9 mouse cellular contexts compared by ENCODE assay signal in genomic region chr8:70892022-70892895, GRCm38 (mm10). TPM values are rescaled to one million over a fixed set of nuclear protein-coding genes. Genes with fewer than 3 reads are reported as not detected.
DNase-seq lines count a peak whose midpoint lies in the region; ATAC-seq lines count a peak whose summit lies in the region.
"Had no signal": no experiment of that assay in that cellular context is flagged by ENCODE, and none has a peak within 500 bp of the region (broad histone marks: within the 10 kb centered on the region; RNA-seq: fewer than 3 reads in every experiment).

Gene Slc5a5, minus strand, starts transcription at chr8:70892757.

- H3K27ac ChIP-seq in embryonic facial prominence, embryonic 13.5 days, result no peak within 1 kb of the TSS
- no peak within 1 kb of the TSS for H3K27ac ChIP-seq in intestine, embryonic 14.5 days (ENCODE audit: low read depth)
- no peak within 1 kb of the TSS for H3K27ac ChIP-seq in neural tube, embryonic 11.5 days (ENCODE audit: low read depth, low read length)

- H3K9me3 ChIP-seq in embryonic facial prominence, embryonic 13.5 days, result no peaks in the 10 kb centered on the region
- no peaks in the 10 kb centered on the region for H3K9me3 ChIP-seq in intestine, embryonic 14.5 days (ENCODE audit: control insufficient read depth, low read length)
- H3K9me3 ChIP-seq in neural tube, embryonic 11.5 days (ENCODE audit: control insufficient read depth, low read length), result no peaks in the 10 kb centered on the region

- peaks cover 28% of the 10 kb centered on the region for H3K36me3 ChIP-seq in embryonic facial prominence, embryonic 13.5 days
- H3K36me3 ChIP-seq in intestine, embryonic 14.5 days (ENCODE audit: control insufficient read depth, insufficient read depth, low read length), result peaks cover 29% of the 10 kb centered on the region
- H3K36me3 ChIP-seq in neural tube, embryonic 11.5 days (ENCODE audit: control insufficient read depth, insufficient read depth, low read length), result peaks cover 14% of the 10 kb centered on the region

- peak within 1 kb of the TSS; percentile 44; the same call in 1 of the 2 replicates for H3K9ac ChIP-seq in embryonic facial prominence, embryonic 13.5 days
- no peak within 1 kb of the TSS for H3K9ac ChIP-seq in intestine, embryonic 14.5 days (ENCODE audit: low read length)
- H3K9ac ChIP-seq in neural tube, embryonic 11.5 days (ENCODE audit: low read length), result no peak within 1 kb of the TSS

- H3K4me2 ChIP-seq in embryonic facial prominence, embryonic 13.5 days, result peak within 1 kb of the TSS; percentile 54
- H3K4me2 ChIP-seq in intestine, embryonic 14.5 days (ENCODE audit: low read length), result peak within 1 kb of the TSS; percentile 40
- peak within 1 kb of the TSS; percentile 33 for H3K4me2 ChIP-seq in neural tube, embryonic 11.5 days (ENCODE audit: low read depth)

- DNase-seq in layer of hippocampus, adult 8-10 months (ENCODE audit: low spot score in 2 of 2), result no peak
- DNase-seq in layer of hippocampus, adult 9-10 months (ENCODE audit: low spot score), result no peak
- peak; percentile 72 for DNase-seq in intestine, embryonic 14.5 days (ENCODE audit: low spot score)
- DNase-seq in neural tube, embryonic 11.5 days (ENCODE audit: low spot score), result peak; percentile 43
- DNase-seq in adrenal gland, postnatal 36 days, result no peak
- DNase-seq in lung, postnatal 10 days, result no peak
- no peak for DNase-seq in thymus, postnatal 10 days (ENCODE audit: low spot score in 2 of 2)

- 2% methylated on average over 80 of the region's 80 CpGs for WGBS in embryonic facial prominence, embryonic 13.5 days
- 4% methylated on average over 80 of the region's 80 CpGs for WGBS in intestine, embryonic 14.5 days
- WGBS in neural tube, embryonic 11.5 days, result 2% methylated on average over 75 of the region's 80 CpGs

- no peak for ATAC-seq in embryonic facial prominence, embryonic 13.5 days (ENCODE audit: insufficient number of reproducible peaks, insufficient read depth, low FRiP score, low TSS enrichment, low read depth)
- no peak for ATAC-seq in intestine, embryonic 14.5 days (replicated peaks; ENCODE audit: low FRiP score, low TSS enrichment, low read depth)
- ATAC-seq in neural tube, embryonic 11.5 days (ENCODE audit: insufficient read depth, low FRiP score, low TSS enrichment), result no peak
- ATAC-seq: activated CD4-positive, CD25-positive, alpha-beta regulatory T cell, adult 4 months had no signal

- H3K4me1 ChIP-seq in embryonic facial prominence, embryonic 13.5 days, result peaks cover 33% of the 10 kb centered on the region
- H3K4me1 ChIP-seq in intestine, embryonic 14.5 days (replicated peaks; ENCODE audit: control insufficient read depth, insufficient read depth, low read length), result no peaks in the 10 kb centered on the region
- H3K4me1 ChIP-seq in neural tube, embryonic 11.5 days (ENCODE audit: control insufficient read depth, insufficient read depth, low read length), result peaks cover 10% of the 10 kb centered on the region

- H3K4me3 ChIP-seq in embryonic facial prominence, embryonic 13.5 days, result peak within 1 kb of the TSS; percentile 33
- H3K4me3 ChIP-seq in intestine, embryonic 14.5 days (ENCODE audit: low read depth, low read length), result peak within 1 kb of the TSS; percentile 13
- H3K4me3 ChIP-seq in neural tube, embryonic 11.5 days (ENCODE audit: low read depth, low read length), result peak within 1 kb of the TSS; percentile 14

- peaks cover 57% of the 10 kb centered on the region for H3K27me3 ChIP-seq in embryonic facial prominence, embryonic 13.5 days
- H3K27me3 ChIP-seq in intestine, embryonic 14.5 days (replicated peaks; ENCODE audit: control insufficient read depth, insufficient read depth, low read length), result peaks cover 37% of the 10 kb centered on the region
- H3K27me3 ChIP-seq in neural tube, embryonic 11.5 days (ENCODE audit: control insufficient read depth, insufficient read depth, low read length), result peaks cover 32% of the 10 kb centered on the region

RNA-seq across cellular contexts. Expression of gene Slc5a5, which starts in this region (rescaled TPM):
- 10 to 100 TPM; 10.5 to 12.3 (median 11.0) TPM for total RNA-seq in layer of hippocampus, adult 8-10 months (2022)
- polyA plus RNA-seq in embryonic facial prominence, embryonic 13.5 days (2015; fragmentation: Nextera tagmentation; extraction: Ambion mirVana), result 0.18 and 0.32 TPM in 2 replicates
- 0.32 and 0.45 TPM in 2 replicates for polyA plus RNA-seq in intestine, embryonic 14.5 days (2014; fragmentation: Nextera tagmentation; extraction: Ambion mirVana)
- polyA plus RNA-seq in neural tube, embryonic 11.5 days (2014; fragmentation: Nextera tagmentation; extraction: Ambion mirVana), result 0.87 and 1.1 TPM in 2 replicates
- total RNA-seq in adrenal gland, postnatal 36 days (2021), result not detected
- polyA plus RNA-seq: activated CD4-positive, CD25-positive, alpha-beta regulatory T cell, adult 4 months had no signal

Comparison
In these comparisons a context has a peak if more than half of its experiments do, and no peak if none do; other contexts are left out.
1. RNA of gene Slc5a5 (total RNA-seq): 10.5 to 12.3 TPM in layer of hippocampus, adult 8-10 months; not detected in adrenal gland, postnatal 36 days; every median in the first group is over 10 times any median in the second.
2. Peak in DNase-seq, H3K4me3 ChIP-seq and H3K4me2 ChIP-seq in intestine, embryonic 14.5 days; RNA of the gene not detected or under 1 TPM.
3. Peak in every context shown above with its lines, with median percentiles within 50 percentile points of each other: H3K4me2 ChIP-seq and H3K4me3 ChIP-seq.